Mouse (Mus musculus) myocyte (in vitro differentiated cells): ENCODE data around the gene 1700069L16Rik. TPM values are rescaled to one million over a fixed set of nuclear protein-coding genes. Genes with fewer than 3 reads are reported as not detected.

ENCODE experiments used
- H3K27me3 ChIP-seq: one replicate; pipeline ENCODE4 v1.6.1; 2011; ENCODE audit not compliant: control insufficient read depth, insufficient read depth, insufficient read length
- H3K36me3 ChIP-seq: one replicate; pipeline ENCODE4 v1.6.1; 2011; ENCODE audit not compliant: control insufficient read depth, insufficient read depth
- H3K4me2 ChIP-seq: one replicate; pipeline ENCODE4 v1.6.1; 2011; ENCODE audit warnings: low read depth, control low read depth
- H3K4me3 ChIP-seq: one replicate; pipeline ENCODE4 v1.5.1; 2011; ENCODE audit warnings: mild to moderate bottlenecking, control low read depth, moderate library complexity
- H3K79me2 ChIP-seq: one replicate; pipeline ENCODE4 v1.6.1; 2011; ENCODE audit not compliant: control insufficient read depth, insufficient read depth
- H3ac ChIP-seq: one replicate; pipeline ENCODE4 v1.6.1; 2011; ENCODE audit not compliant: control insufficient read depth, insufficient read length
- CEBPB ChIP-seq: IDR thresholded peaks from 2 replicates; pipeline ENCODE4 v1.6.1; 2011; ENCODE audit warnings: mild to moderate bottlenecking, moderate library complexity; ENCODE audit not compliant: poor library complexity, insufficient read depth, severe bottlenecking
- E2F4 ChIP-seq: IDR thresholded peaks from one replicate; pipeline ENCODE4 v1.6.1; 2011; ENCODE audit warnings: mild to moderate bottlenecking, control low read depth, moderate library complexity; ENCODE audit not compliant: insufficient read depth
- MAX ChIP-seq: IDR thresholded peaks from one replicate; pipeline ENCODE4 v1.6.1; 2011; ENCODE audit warnings: low read depth, mild to moderate bottlenecking, control low read depth
- MYOD1 ChIP-seq, 3 experiments: IDR thresholded peaks; one replicate each; pipeline ENCODE4 v1.6.1; 2011; ENCODE audit warnings: control low read depth in 2 of 3, low read depth in 2 of 3, mild to moderate bottlenecking in 2 of 3, moderate library complexity in 1 of 3; ENCODE audit not compliant: insufficient read length in 2 of 3, control insufficient read depth in 1 of 3
- MYOG ChIP-seq, 3 experiments: IDR thresholded peaks; one replicate each; pipeline ENCODE4 v1.6.1; 2011; ENCODE audit warnings: control low read depth in 2 of 3, low read depth in 2 of 3, mild to moderate bottlenecking in 2 of 3; ENCODE audit not compliant: insufficient read length in 2 of 3, control insufficient read depth in 1 of 3, insufficient read depth in 1 of 3
- POLR2A ChIP-seq: IDR thresholded peaks from one replicate; pipeline ENCODE4 v1.6.1; 2011; ENCODE audit warnings: low read depth, mild to moderate bottlenecking, control low read depth, moderate library complexity; ENCODE audit not compliant: insufficient read length
- POLR2AphosphoS2 ChIP-seq: IDR thresholded peaks from one replicate; pipeline ENCODE4 v1.6.1; 2011; ENCODE audit warnings: low read depth, control low read depth; ENCODE audit not compliant: insufficient read length
- REST ChIP-seq: IDR thresholded peaks from one replicate; pipeline ENCODE4 v1.6.1; 2011; ENCODE audit warnings: mild to moderate bottlenecking, control low read depth, moderate library complexity; ENCODE audit not compliant: insufficient read depth, insufficient read length
- SRF ChIP-seq: IDR thresholded peaks from one replicate; pipeline ENCODE4 v1.6.1; 2011; ENCODE audit warnings: low read depth; ENCODE audit not compliant: control insufficient read depth, insufficient read length
- TCF12 ChIP-seq: IDR thresholded peaks from one replicate; pipeline ENCODE4 v1.6.1; 2011; ENCODE audit warnings: mild to moderate bottlenecking, control low read depth; ENCODE audit not compliant: poor library complexity, insufficient read depth, severe bottlenecking
- TCF3 ChIP-seq: IDR thresholded peaks from one replicate; pipeline ENCODE4 v1.6.1; 2011; ENCODE audit warnings: low read depth, control low read depth; ENCODE audit not compliant: insufficient read length
- USF1 ChIP-seq: IDR thresholded peaks from one replicate; pipeline ENCODE4 v1.6.1; 2011; ENCODE audit warnings: low read depth, mild to moderate bottlenecking, control low read depth, moderate library complexity
- polyA plus RNA-seq: library from polyadenylated mRNA; unstranded; fragments of >200 nt; fragmentation: generic; extraction: Trizol; gene quantifications from one replicate; pipeline ENCODE4 v1.2.1, GENCODE M21; 2012; ENCODE audit warnings: missing spikeins

The 1700069L16Rik gene
- polyA plus RNA-seq, 1 experiment: not detected

GRCm38 (mm10) chr5:113712861-113713260 lies 11.7 kb downstream of the 1700069L16Rik start:
- Histone ChIP-seq H3K36me3 (no peaks in the 10 kb centered on the region), H3K4me2 (no peak overlapping the region), H3ac (no peak overlapping the region), H3K27me3 (peaks cover 23% of the 10 kb centered on the region), H3K79me2 (no peaks in the 10 kb centered on the region), H3K4me3 (no peak overlapping the region)
- TF ChIP-seq POLR2A (no peak), TCF3 (no peak), REST (no peak), CEBPB (no peak), TCF12 (no peak), MYOD1 (IDR thresholded peaks at IDR 0.05; ENCODE audit: control insufficient read depth in 1 of 3, insufficient read length in 2 of 3, low read depth in 2 of 3) (no peak), E2F4 (no peak), MAX (no peak)

- Histone ChIP-seq H3K36me3 (no peaks in the 10 kb centered on the region), H3K4me2 (no peak overlapping the region), H3K79me2 (no peaks in the 10 kb centered on the region), H3ac (no peak overlapping the region), H3K4me3 (no peak overlapping the region), H3K27me3 (peaks cover 49% of the 10 kb centered on the region)
- TF ChIP-seq USF1 (no peak), CEBPB (no peak), REST (no peak), SRF (no peak), MAX (no peak), E2F4 (no peak), MYOD1 (IDR thresholded peaks at IDR 0.05; ENCODE audit: control insufficient read depth in 1 of 3, insufficient read length in 2 of 3, low read depth in 2 of 3) (no peak), POLR2A (no peak), TCF3 (no peak), MYOG (IDR thresholded peaks at IDR 0.05; ENCODE audit: control insufficient read depth in 1 of 3, insufficient read depth in 1 of 3, insufficient read length in 2 of 3, low read depth in 2 of 3) (no peak), POLR2AphosphoS2 (no peak)
These were observed 20.6 kb downstream of the 1700069L16Rik start for GRCm38 (mm10) chr5:113703803-113704585.

GRCm38 (mm10) chr5:113700388-113701023 lies 24.1 kb downstream of the 1700069L16Rik start:
- TF ChIP-seq REST (no peak), USF1 (no peak), TCF12 (no peak), MYOD1 (IDR thresholded peaks at IDR 0.05; ENCODE audit: control insufficient read depth in 1 of 3, insufficient read length in 2 of 3, low read depth in 2 of 3) (no peak), POLR2A (no peak), TCF3 (no peak), CEBPB (no peak), E2F4 (no peak), POLR2AphosphoS2 (no peak), SRF (no peak), MAX (no peak), MYOG (IDR thresholded peaks at IDR 0.05; ENCODE audit: control insufficient read depth in 1 of 3, insufficient read depth in 1 of 3, insufficient read length in 2 of 3, low read depth in 2 of 3) (no peak)
- Histone ChIP-seq H3K4me2 (no peak overlapping the region), H3K36me3 (no peaks in the 10 kb centered on the region), H3K79me2 (no peaks in the 10 kb centered on the region), H3K27me3 (peaks cover 53% of the 10 kb centered on the region), H3ac (no peak overlapping the region), H3K4me3 (no peak overlapping the region)

- Histone ChIP-seq H3K4me2 (no peak overlapping the region), H3K4me3 (no peak overlapping the region)
- TF ChIP-seq USF1 (no peak), TCF3 (no peak), TCF12 (no peak), CEBPB (no peak), E2F4 (no peak), POLR2A (no peak), MAX (no peak), MYOD1 (IDR thresholded peaks at IDR 0.05; ENCODE audit: control insufficient read depth in 1 of 3, insufficient read length in 2 of 3, low read depth in 2 of 3) (no peak), SRF (no peak), POLR2AphosphoS2 (no peak), REST (no peak), MYOG (IDR thresholded peaks at IDR 0.05; ENCODE audit: control insufficient read depth in 1 of 3, insufficient read depth in 1 of 3, insufficient read length in 2 of 3, low read depth in 2 of 3) (no peak)
These were observed 30.2 kb downstream of the 1700069L16Rik start for GRCm38 (mm10) chr5:113694415-113694814.

More at GRCm38 (mm10) chr5:113694415-113694814, 30.2 kb downstream of the 1700069L16Rik start:
- Histone ChIP-seq H3ac (no peak overlapping the region), H3K27me3 (peaks cover 24% of the 10 kb centered on the region), H3K79me2 (no peaks in the 10 kb centered on the region), H3K36me3 (no peaks in the 10 kb centered on the region)
